Mouse (Mus musculus): ENCODE results near the gene St6galnac6.

The St6galnac6 gene

GRCm38 (mm10) chr2:32599409-32599808 is at the start of gene St6galnac6:
Gene St6galnac6 (plus strand): TSS chr2:32599709.
- CTCF ChIA-PET: no interaction called here

- CTCF ChIA-PET: interaction anchor here (0.7 to 1.0 kb wide), 2 partner anchors 19 to 189 kb away, joined by 3 read pairs; no protein-coding TSS in a partner anchor
These were observed 49.7 kb upstream of the St6galnac6 start for GRCm38 (mm10) chr2:32549764-32550163.

- CTCF ChIA-PET: interaction anchor here (1.1 kb wide), 1 partner anchor 15 kb away, joined by 3 read pairs; no protein-coding TSS in a partner anchor
These were observed 48.3 kb upstream of the St6galnac6 start for GRCm38 (mm10) chr2:32551236-32551635.

GRCm38 (mm10) chr2:32553592-32554148 is 45.8 kb upstream of the St6galnac6 start:
- CTCF ChIA-PET: no interaction called here

GRCm38 (mm10) chr2:32555484-32555883 is 44.0 kb upstream of the St6galnac6 start:
- CTCF ChIA-PET: no interaction called here

- CTCF ChIA-PET: no interaction called here
These were observed 43.5 kb upstream of the St6galnac6 start for GRCm38 (mm10) chr2:32556019-32556418.

GRCm38 (mm10) chr2:32559570-32559969 is 39.9 kb upstream of the St6galnac6 start:
- CTCF ChIA-PET: no interaction called here

- CTCF ChIA-PET: interaction anchor here (0.6 kb wide), 1 partner anchor 58 kb away, joined by 3 read pairs; no protein-coding TSS in a partner anchor
These were observed 32.9 kb upstream of the St6galnac6 start for GRCm38 (mm10) chr2:32566536-32567063.

- CTCF ChIA-PET: no interaction called here
These were observed 31.4 kb upstream of the St6galnac6 start for GRCm38 (mm10) chr2:32568149-32568548.

GRCm38 (mm10) chr2:32568941-32569340 is 30.6 kb upstream of the St6galnac6 start:
- CTCF ChIA-PET: interaction anchor here (0.6 to 1.0 kb wide), 4 partner anchors 10 to 849 kb away, joined by 3 to 6 read pairs (median 3); no protein-coding TSS in a partner anchor

- CTCF ChIA-PET: interaction anchor here (0.6 kb wide), 1 partner anchor 61 kb away, joined by 5 read pairs; no protein-coding TSS in a partner anchor
These were observed 28.6 kb upstream of the St6galnac6 start, which contains the start of gene Dpm2 for GRCm38 (mm10) chr2:32570698-32571494. Gene Dpm2 (plus strand): TSS chr2:32570858.

GRCm38 (mm10) chr2:32572196-32572595 is 27.3 kb upstream of the St6galnac6 start:
- CTCF ChIA-PET: no interaction called here

GRCm38 (mm10) chr2:32574497-32574896 is 25.0 kb upstream of the St6galnac6 start, which contains the start of gene Pip5kl1:
Gene Pip5kl1 (plus strand): TSS chr2:32574797.
- CTCF ChIA-PET: no interaction called here

GRCm38 (mm10) chr2:32574901-32575585 is 24.5 kb upstream of the St6galnac6 start:
- CTCF ChIA-PET: no interaction called here

GRCm38 (mm10) chr2:32575586-32576160 is 23.8 kb upstream of the St6galnac6 start, which contains the start of gene 9430097D07Rik:
Gene 9430097D07Rik (minus strand): TSS chr2:32575684.
- CTCF ChIA-PET: no interaction called here

GRCm38 (mm10) chr2:32576532-32576931 is 23.0 kb upstream of the St6galnac6 start:
- CTCF ChIA-PET: no interaction called here

- CTCF ChIA-PET: no interaction called here
These were observed 21.1 kb upstream of the St6galnac6 start for GRCm38 (mm10) chr2:32578146-32579046.

GRCm38 (mm10) chr2:32581450-32582095 is 17.9 kb upstream of the St6galnac6 start:
- CTCF ChIA-PET: no interaction called here

GRCm38 (mm10) chr2:32582830-32583799 is 16.4 kb upstream of the St6galnac6 start:
- CTCF ChIA-PET: interaction anchor here (0.7 to 1.0 kb wide), 2 partner anchors 11 to 27 kb away, joined by 3 to 9 read pairs; no protein-coding TSS in a partner anchor
